Mouse (Mus musculus): ENCODE measurements around the gene Mup21. TPM values are rescaled to one million over a fixed set of nuclear protein-coding genes. Genes with fewer than 3 reads are reported as not detected.

Gene Mup21
- polyA plus RNA-seq (2017; shearing (Covaris generic)): not detected

GRCm38 (mm10) chr4:62150811-62151210 lies at the start of gene Mup21:
Mup21 (minus strand) TSS chr4:62150863.

Other genes starting within 250 kb of the Mup21 start
- gene Mup20, start 96.7 kb downstream of the Mup21 start, polyA plus RNA-seq (2017; shearing (Covaris generic)): not detected
- under 1 TPM in 1 of 2 experiments, not detected in 1; 0.28 TPM for gene Mup3, start 63.5 kb downstream of the Mup21 start, polyA plus RNA-seq (2017; shearing (Covaris generic))
- 1 to 10 TPM in 1 of 2 experiments, under 1 TPM in 1; 0.58 to 1.9 TPM for gene Zfp37, start 80.2 kb upstream of the Mup21 start, polyA plus RNA-seq (2017; shearing (Covaris generic))
- gene Slc31a2, start 111.7 kb upstream of the Mup21 start, polyA plus RNA-seq (2017; shearing (Covaris generic)): 10 to 100 TPM; 14.9 to 26.6 TPM
- gene Fkbp15, start 209.7 kb upstream of the Mup21 start, polyA plus RNA-seq (2017; shearing (Covaris generic)): 10 to 100 TPM; 54.0 to 74.7 TPM
- 10 to 100 TPM in 1 of 2 experiments, 1 to 10 TPM in 1; 6.5 to 10.1 TPM for gene Slc31a1, start 209.9 kb upstream of the Mup21 start, polyA plus RNA-seq (2017; shearing (Covaris generic))

Data from inflammation-experienced regulatory T-cells (primary cell).